Mouse (Mus musculus) neural tube, embryonic 14.5 days (tissue): ENCODE measurements around the gene Myo1e. TPM values are rescaled to one million over a fixed set of nuclear protein-coding genes. Genes with fewer than 3 reads are reported as not detected.

Experiments
- ATAC-seq: fragments of 200-750 bp; cut with Nextera tagmentation; 2 replicates; pipeline ENCODE4 v1.8.0; 2017; ENCODE audit warnings: low read depth, mild to moderate bottlenecking, moderate TSS enrichment, moderate library complexity
- H3K27ac ChIP-seq: fragments of 300-500 bp; sonication (generic); 2 replicates; pipeline ENCODE4 v1.5.1; 2014; ENCODE audit warnings: low read depth, mild to moderate bottlenecking, control low read depth, low read length, moderate library complexity, mixed read lengths
- H3K27me3 ChIP-seq: fragments of 300-500 bp; sonication (generic); 2 replicates; pipeline ENCODE4 v1.6.1; 2014; ENCODE audit warnings: low read length; ENCODE audit not compliant: control insufficient read depth, insufficient read depth
- H3K36me3 ChIP-seq: fragments of 300-500 bp; sonication (generic); 2 replicates; pipeline ENCODE4 v1.6.1; 2014; ENCODE audit warnings: low read length, mixed read lengths; ENCODE audit not compliant: control insufficient read depth, insufficient read depth
- H3K4me1 ChIP-seq: fragments of 300-500 bp; sonication (generic); 2 replicates; pipeline ENCODE4 v1.6.1; 2014; ENCODE audit warnings: low read length; ENCODE audit not compliant: control insufficient read depth, insufficient read depth
- H3K4me2 ChIP-seq: fragments of 300-500 bp; sonication (generic); 2 replicates; pipeline ENCODE4 v1.6.1; 2014; ENCODE audit warnings: mild to moderate bottlenecking, low read depth, low read length, control low read depth
- H3K4me3 ChIP-seq: fragments of 300-500 bp; sonication (generic); 2 replicates; pipeline ENCODE4 v1.5.1; 2014; ENCODE audit warnings: low read depth, low read length, control low read depth, mixed read lengths
- H3K9ac ChIP-seq: fragments of 300-500 bp; sonication (generic); replicated peaks from 2 replicates; pipeline ENCODE4 v1.6.1; 2014; ENCODE audit warnings: low read depth, mild to moderate bottlenecking, control low read depth, low read length, mixed read lengths
- H3K9me3 ChIP-seq: fragments of 300-500 bp; sonication (generic); 2 replicates; pipeline ENCODE4 v1.6.1; 2016; ENCODE audit warnings: low read length; ENCODE audit not compliant: control insufficient read depth
- WGBS: fragments of 180-500 bp; shearing (Covaris S2); extraction: QIAGEN DNeasy Blood & Tissue Kit; methylation state at CpG from one replicate; pipeline ENCODE4 v1.1.7; 2014; 5-methylcytosine and 5-hydroxymethylcytosine counted together
- polyA plus RNA-seq: library from polyadenylated mRNA; unstranded; fragments of >200 nt; fragmentation: Nextera tagmentation; extraction: Ambion mirVana; gene quantifications from 2 replicates; pipeline ENCODE4 v1.2.1, GENCODE M21; 2014

The Myo1e gene
- polyA plus RNA-seq, 1 experiment from 2014 or later: 3.6 TPM

DNA sequence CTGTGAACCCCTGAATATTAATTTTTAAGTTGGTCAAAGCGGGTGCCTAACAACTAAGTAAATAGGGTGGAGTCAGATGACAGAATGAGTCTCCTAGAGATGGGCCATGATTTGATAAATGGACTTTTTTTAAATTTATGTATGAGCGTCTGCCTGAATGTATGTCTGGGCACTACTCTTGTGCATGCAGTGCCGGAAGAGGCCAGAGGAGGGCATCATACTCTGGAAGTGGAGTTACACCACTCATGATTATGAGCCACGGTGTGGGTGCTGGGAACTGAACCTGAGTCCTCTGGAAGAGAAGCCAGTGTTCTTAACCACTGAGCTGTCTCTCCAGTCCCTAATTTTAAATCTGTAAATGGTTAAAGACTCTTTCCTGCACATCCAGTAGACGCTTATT, 93.6 kb downstream of the Myo1e start:
- H3K36me3 ChIP-seq: no peaks in the 10 kb centered on the region
- 97% methylated on average over 5 of the region's 5 CpGs for WGBS
- no peak overlapping the region for H3K4me2 ChIP-seq
- no peak for ATAC-seq
- no peaks in the 10 kb centered on the region for H3K27me3 ChIP-seq
- no peak overlapping the region for H3K9ac ChIP-seq
- no peak overlapping the region for H3K4me3 ChIP-seq
- 0 out of 2 replicates have a peak, but pooled peaks cover 2% of the 10 kb centered on the region for H3K4me1 ChIP-seq
- H3K9me3 ChIP-seq: no peaks in the 10 kb centered on the region
- no peak overlapping the region for H3K27ac ChIP-seq

DNA sequence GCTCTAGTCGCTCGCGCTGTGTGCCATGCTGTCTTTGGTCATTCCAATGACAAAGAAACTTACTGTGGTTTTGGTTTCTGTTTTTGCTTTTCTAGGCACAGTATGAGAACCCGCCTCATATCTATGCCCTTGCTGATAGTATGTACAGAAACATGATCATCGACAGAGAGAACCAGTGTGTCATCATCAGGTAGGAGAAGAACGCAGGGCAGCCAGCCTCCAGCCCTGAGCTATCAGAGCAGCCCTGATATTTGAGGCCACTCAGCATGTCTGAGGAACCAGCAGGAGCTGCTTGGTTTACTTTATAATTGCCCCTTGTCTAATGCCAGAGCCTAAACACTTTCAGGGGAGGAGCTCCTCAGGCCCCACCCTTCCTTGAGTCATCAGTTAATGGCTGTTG, 94.4 kb downstream of the Myo1e start:
- H3K27me3 ChIP-seq: no peaks in the 10 kb centered on the region
- H3K36me3 ChIP-seq: no peaks in the 10 kb centered on the region
- ATAC-seq: no peak
- no peak overlapping the region for H3K4me2 ChIP-seq
- 0 out of 2 replicates have a peak, but pooled peaks cover 2% of the 10 kb centered on the region for H3K4me1 ChIP-seq
- no peak overlapping the region for H3K27ac ChIP-seq
- no peaks in the 10 kb centered on the region for H3K9me3 ChIP-seq
- no peak overlapping the region for H3K4me3 ChIP-seq
- WGBS: 99% methylated on average over 6 of the region's 6 CpGs
- no peak overlapping the region for H3K9ac ChIP-seq

DNA sequence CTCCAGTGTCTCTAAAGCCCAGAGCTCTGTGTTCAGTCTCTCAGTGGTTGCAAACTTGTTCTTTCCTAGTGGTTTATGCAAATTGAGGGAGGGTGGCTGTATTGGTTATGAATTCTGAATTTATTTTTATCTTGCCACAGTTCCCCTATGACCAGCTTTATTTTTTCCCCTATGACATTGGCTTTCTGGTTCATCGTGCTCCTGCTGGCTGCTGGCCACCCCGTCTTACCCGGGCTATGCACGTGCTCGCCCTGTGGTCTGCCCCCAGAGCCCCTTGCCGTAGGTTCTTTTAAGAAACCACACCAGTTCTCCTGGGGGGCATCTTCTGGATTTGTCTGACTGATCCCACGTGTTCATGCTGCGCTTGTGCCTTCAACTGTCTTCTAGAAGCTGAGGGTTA, 97.8 kb downstream of the Myo1e start:
- ATAC-seq: no peak
- Histone ChIP-seq H3K4me1 (no peaks in the 10 kb centered on the region), H3K36me3 (no peaks in the 10 kb centered on the region), H3K9me3 (no peaks in the 10 kb centered on the region), H3K27ac (no peak overlapping the region), H3K9ac (no peak overlapping the region), H3K4me2 (no peak overlapping the region), H3K27me3 (no peaks in the 10 kb centered on the region), H3K4me3 (no peak overlapping the region)
- 92% methylated on average over 8 of the region's 8 CpGs for WGBS

DNA sequence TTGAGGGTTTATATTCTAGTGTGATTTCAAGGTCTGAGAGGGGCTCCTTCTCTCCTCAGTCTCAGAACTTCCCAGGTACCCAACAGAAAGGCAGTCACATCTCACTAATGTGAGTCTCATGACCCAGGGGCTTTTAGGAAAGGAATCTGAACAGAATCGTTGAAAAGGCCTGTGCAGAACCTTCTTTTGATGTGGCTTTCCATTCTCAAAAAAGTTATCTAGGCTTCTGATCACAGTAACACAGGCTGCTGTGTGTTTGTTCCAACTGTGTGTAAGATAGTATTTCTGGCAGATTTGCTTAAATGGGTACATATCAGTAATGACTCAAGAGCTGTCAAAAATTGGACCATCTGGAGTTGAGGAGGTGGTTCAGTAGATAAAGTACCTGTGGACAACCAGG, 102.9 kb downstream of the Myo1e start:
- Histone ChIP-seq H3K27ac (no peak overlapping the region), H3K4me2 (no peak overlapping the region), H3K36me3 (no peaks in the 10 kb centered on the region), H3K4me3 (no peak overlapping the region), H3K4me1 (no peaks in the 10 kb centered on the region), H3K9ac (no peak overlapping the region), H3K9me3 (no peaks in the 10 kb centered on the region), H3K27me3 (no peaks in the 10 kb centered on the region)
- no peak for ATAC-seq
- WGBS: 88% methylated on average over 1 of the region's 1 CpGs

DNA sequence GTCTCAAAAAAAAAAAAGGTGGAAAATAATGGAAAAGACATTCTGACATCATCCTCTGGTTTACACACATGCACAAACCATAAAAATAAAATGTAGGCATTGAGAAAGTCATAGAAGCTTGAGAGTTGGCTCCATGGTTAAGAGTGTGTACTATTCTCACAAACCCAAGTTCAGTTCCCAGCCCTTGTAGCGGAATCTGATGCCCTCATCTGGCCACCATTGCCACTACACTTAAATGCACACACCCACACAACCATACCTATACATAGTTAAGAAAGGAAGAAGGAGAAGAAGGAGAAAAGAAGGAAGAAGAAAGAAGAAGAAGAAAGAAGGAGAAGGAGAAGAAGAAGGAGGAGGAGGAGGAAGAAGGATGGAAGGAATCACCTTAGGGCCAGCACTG, 106.9 kb downstream of the Myo1e start:
- 90% methylated on average over 1 of the region's 1 CpGs for WGBS

DNA sequence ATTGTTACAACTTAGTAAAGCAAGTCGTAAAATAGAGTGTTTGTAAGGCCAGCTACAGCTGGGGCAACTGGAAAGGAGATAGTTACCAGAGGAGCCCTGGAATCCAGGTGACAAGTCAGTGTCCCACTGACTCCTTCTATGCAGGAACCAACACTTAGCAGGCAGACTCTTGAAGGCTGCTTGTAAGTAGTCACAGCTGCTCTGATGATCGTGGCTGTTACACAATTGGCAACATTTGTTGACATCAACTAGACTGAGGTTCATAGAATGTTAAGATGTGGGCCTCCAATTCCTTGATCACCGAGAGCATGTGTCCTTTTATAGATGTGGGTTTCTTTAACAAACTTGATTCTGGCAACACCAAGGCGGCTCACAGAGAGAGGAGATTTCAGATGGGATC, 108.0 kb downstream of the Myo1e start:
- no peak overlapping the region for H3K4me2 ChIP-seq
- no peaks in the 10 kb centered on the region for H3K27me3 ChIP-seq
- no peaks in the 10 kb centered on the region for H3K36me3 ChIP-seq
- H3K27ac ChIP-seq: no peak overlapping the region
- H3K9ac ChIP-seq: no peak overlapping the region
- H3K4me3 ChIP-seq: no peak overlapping the region
- no peaks in the 10 kb centered on the region for H3K4me1 ChIP-seq
- H3K9me3 ChIP-seq: no peaks in the 10 kb centered on the region
- ATAC-seq: no peak
- 81% methylated on average over 4 of the region's 4 CpGs for WGBS

More for the DNA sequence above, 106.9 kb downstream of the Myo1e start:
- no peaks in the 10 kb centered on the region for H3K9me3 ChIP-seq
- no peaks in the 10 kb centered on the region for H3K36me3 ChIP-seq
- H3K27me3 ChIP-seq: no peaks in the 10 kb centered on the region
- no peak overlapping the region for H3K9ac ChIP-seq
- no peaks in the 10 kb centered on the region for H3K4me1 ChIP-seq
- no peak overlapping the region for H3K27ac ChIP-seq
- no peak overlapping the region for H3K4me2 ChIP-seq
- ATAC-seq: no peak
- H3K4me3 ChIP-seq: no peak overlapping the region

DNA sequence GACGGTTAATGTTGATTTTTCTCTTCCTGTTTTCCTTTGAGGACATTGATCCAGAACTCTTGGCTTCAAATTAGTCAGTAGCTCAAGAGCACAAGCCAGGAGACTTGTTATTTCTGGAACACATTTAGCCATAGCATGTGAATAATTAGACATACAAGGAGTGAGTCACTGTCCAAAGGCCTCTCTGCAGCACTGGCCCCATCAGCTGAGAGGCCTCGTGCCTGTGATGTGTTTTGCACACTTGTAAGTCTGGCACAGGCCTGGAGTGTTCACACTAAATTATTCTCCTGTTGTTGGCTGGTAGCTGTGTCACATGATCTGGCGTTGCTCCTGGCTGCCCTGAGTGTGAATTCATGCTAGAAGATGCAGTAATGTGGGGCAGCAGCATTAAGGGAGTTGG, 111.5 kb downstream of the Myo1e start:
- H3K27me3 ChIP-seq: no peaks in the 10 kb centered on the region
- WGBS: 76% methylated on average over 3 of the region's 3 CpGs
- H3K9me3 ChIP-seq: no peaks in the 10 kb centered on the region
- no peak overlapping the region for H3K4me3 ChIP-seq
- no peak for ATAC-seq
- no peaks in the 10 kb centered on the region for H3K4me1 ChIP-seq
- no peaks in the 10 kb centered on the region for H3K36me3 ChIP-seq
- no peak overlapping the region for H3K4me2 ChIP-seq
- H3K27ac ChIP-seq: no peak overlapping the region
- no peak overlapping the region for H3K9ac ChIP-seq

DNA sequence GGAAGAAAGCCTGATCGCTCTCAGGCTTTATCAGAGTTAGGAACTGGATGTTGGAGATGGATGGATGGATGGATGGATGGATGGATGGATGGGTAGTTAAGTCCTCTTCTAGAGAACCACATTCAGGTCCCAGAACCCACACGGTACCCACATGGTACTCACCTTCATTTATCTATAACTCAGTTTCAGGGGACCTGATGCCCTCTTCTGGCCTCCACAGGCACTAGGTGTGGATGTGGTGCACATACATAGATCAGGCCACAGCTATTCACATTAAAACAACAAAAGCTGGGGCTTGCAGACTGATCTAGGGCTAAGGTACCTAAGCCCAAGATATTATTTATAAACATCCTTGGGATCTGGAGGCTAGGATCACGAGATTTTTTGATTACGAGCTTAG, 117.2 kb downstream of the Myo1e start:
- H3K36me3 ChIP-seq: no peaks in the 10 kb centered on the region
- H3K4me1 ChIP-seq: no peaks in the 10 kb centered on the region
- H3K4me2 ChIP-seq: no peak overlapping the region
- H3K27me3 ChIP-seq: no peaks in the 10 kb centered on the region
- no peak overlapping the region for H3K27ac ChIP-seq
- H3K4me3 ChIP-seq: no peak overlapping the region
- no peak overlapping the region for H3K9ac ChIP-seq
- ATAC-seq: no peak
- 92% methylated on average over 4 of the region's 4 CpGs for WGBS
- no peaks in the 10 kb centered on the region for H3K9me3 ChIP-seq

DNA sequence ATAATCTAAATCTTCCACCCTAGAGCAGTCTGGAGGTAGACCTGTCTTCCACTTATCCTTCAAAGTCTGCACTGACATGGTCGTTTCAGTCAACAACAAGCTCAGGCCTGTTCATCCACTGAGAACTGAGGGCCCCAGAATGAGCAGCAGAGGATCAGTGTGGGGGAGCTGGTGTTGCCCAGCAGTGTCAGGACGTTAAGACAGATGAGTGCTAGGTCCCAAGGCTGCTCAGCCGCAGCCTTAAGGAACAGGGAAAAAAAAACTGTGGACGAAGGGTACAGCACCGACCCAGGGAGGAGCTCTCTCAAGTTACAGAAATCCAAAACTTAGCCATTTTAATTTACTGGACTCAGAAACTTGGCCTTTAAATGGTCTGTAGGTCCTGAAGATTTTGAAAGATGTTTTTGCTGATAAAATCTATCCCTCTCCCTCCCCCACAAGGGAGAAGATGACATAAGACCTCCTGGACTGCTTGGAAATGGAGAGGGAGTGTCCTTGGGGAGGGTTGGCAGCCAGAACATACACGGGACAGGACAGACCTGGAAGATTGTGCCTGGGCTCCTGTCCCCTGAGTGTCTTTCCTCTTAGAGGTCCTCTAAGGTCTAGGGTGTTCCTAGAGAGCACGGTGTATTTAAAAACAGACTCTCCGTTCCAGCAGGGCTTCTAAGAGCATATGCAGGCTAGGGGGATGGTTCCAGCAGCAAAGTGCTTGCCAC, 118.9 kb downstream of the Myo1e start:
- no peaks in the 10 kb centered on the region for H3K9me3 ChIP-seq
- H3K27ac ChIP-seq: no peak overlapping the region
- H3K36me3 ChIP-seq: no peaks in the 10 kb centered on the region
- H3K4me1 ChIP-seq: no peaks in the 10 kb centered on the region
- WGBS: 77% methylated on average over 8 of the region's 8 CpGs
- no peak for ATAC-seq
- no peak overlapping the region for H3K9ac ChIP-seq
- H3K4me2 ChIP-seq: no peak overlapping the region
- H3K4me3 ChIP-seq: no peak overlapping the region
- no peaks in the 10 kb centered on the region for H3K27me3 ChIP-seq
